Mouse (Mus musculus): Measurements from ENCODE around the gene Mgat4b.

Gene Mgat4b

DNA sequence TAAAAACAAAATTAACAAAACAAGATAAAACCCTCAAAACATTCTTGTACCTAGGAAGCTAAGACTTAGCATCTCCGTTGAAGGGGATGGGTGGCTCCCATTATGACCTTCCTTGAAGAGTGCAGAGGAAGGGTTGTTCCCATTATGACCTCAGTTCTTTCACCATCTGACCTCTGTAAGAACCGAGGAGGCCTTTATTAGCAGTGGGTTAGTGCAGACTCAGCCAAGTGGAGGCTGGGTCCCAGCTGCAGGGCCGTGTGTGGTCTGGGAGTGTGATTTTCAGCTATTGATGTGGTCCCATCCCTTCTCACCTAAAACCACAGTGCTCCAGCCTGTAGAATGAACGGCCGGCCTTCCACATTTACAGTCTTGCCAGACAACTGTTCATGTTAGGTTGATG, 34.6 kb downstream of the Mgat4b start:
- DNase-seq (ENCODE audit: low spot score in 2 of 2) = no peak

DNA sequence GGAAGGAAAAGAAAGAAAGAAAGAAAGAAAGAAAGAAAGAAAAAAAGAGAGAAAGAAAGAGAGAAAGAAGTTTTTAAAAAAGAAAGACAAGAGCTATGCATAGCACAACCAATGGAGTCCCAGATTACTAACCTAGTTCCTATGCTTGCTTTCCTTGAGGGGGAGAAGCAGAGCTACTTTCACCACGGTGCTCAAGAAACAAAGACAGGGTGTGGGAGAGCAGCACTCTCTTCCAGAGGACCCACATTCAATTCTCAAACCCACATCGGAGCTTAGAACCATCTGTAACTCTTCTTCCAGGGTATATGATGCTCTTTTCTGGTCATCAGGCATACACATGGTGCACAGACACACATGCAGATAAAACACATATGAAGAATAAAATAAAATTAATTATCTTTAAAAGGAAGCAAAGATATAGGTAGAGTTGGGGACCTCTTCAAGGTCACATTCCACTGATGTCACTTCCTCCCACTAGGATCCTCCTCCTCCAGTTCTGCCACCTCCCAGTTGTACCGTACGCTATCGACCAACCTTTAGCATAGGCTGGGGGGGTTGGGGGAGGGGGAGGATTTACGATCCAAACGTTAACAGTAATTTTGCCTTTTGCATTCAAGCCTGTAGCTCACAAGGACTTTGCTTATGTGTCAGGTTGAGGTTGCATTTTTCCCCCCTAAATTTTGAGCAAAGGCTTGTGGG, 37.9 kb downstream of the Mgat4b start:
- no peak for DNase-seq (ENCODE audit: low spot score in 2 of 2)

GRCm38 (mm10) chr11:50252166-50252565, 41.5 kb downstream of the Mgat4b start:
- no peak for DNase-seq (ENCODE audit: low spot score in 2 of 2)

GRCm38 (mm10) chr11:50252684-50253265, 42.1 kb downstream of the Mgat4b start:
- no peak for DNase-seq (ENCODE audit: low spot score in 2 of 2)

DNA sequence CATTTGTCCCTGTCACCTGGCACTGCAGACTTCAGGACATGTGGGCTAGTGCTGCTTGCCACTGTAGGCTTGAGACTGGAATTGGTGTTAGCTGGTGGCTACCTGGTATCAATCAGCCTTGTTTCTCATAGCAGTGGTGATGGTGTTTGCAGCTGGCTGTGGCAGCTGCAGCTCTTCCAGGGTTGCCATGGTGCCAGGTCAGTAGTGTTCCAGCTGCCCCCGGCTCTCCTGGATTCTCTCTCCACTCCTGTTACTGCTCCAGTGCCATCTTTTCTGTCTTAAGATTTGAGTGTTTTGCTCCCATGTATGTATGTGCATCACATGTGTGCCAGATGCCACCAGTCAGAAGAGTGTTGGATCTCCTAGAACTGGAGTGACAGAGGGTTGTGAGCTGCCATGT, 42.7 kb downstream of the Mgat4b start:
- DNase-seq (ENCODE audit: low spot score in 2 of 2) = no peak

- peak; percentile 87 to 92 for DNase-seq (ENCODE audit: low spot score in 2 of 2)
Observed at GRCm38 (mm10) chr11:50254010-50254580, 43.4 kb downstream of the Mgat4b start.

- peak in 1 of 2 experiments; percentile 58 for DNase-seq (ENCODE audit: low spot score in 2 of 2)
Observed at GRCm38 (mm10) chr11:50256615-50257014, 45.9 kb downstream of the Mgat4b start.

DNA sequence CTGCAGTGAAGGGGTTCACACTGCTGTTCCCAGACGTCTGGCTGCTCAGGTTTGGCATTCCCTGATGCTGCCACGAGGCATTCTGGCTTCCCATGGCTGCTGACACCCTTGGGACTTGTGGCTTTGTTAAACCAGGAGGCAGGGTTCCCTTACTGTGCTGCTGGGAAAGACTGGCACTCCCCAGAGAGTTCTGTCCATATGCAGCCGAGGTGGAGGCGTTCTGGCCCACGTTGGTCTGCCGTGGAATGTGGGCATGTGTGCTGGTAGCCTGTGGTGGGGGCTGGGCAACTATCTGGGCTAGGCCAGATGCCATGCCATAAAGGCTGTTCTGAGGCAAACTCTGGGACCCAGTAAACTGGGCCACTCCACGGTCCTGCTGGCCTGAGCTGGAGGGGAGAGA, 47.6 kb downstream of the Mgat4b start:
- DNase-seq (ENCODE audit: low spot score in 2 of 2) = peak in 1 of 2 experiments; percentile 65

DNA sequence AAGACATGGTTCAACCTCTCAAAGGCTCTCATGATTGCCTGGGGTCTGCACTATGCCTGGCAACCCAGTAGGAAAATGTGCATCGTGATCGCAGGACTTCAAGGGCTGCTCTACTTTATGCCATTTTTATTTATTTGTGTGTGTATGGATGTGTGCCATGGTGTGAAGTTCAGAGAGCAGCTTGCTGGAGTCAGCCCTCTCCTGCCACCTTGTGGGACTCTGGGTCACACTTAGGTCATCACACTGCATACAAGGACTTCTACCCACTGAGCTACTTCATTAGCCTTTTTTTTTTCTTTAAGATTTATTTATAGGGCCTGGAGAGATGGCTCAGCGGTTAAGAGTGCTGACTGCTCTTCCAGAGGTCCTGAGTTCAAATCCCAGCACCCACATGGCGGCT, 51.3 kb downstream of the Mgat4b start:
- no peak for DNase-seq (ENCODE audit: low spot score in 2 of 2)

DNA sequence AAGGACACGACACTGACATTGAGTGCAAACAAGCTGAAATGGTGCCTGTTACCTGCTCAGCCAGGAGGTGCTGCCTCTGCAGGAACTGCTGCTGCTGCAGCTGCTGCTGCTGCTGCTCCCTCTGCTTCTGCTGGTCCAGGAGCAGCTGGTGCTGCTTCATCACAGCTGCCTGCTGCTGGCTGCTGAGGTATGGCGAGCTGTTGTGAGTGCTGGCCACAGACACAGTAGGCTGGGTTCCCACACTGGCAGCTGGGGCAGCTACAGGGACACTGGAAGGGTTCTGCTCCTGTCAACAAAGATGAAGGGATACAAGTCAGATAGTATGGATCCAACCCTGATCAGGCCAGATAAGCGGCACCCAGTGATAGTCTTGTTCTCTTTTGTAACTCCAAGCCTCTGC, 52.5 kb downstream of the Mgat4b start:
- DNase-seq (ENCODE audit: low spot score in 2 of 2) = no peak

GRCm38 (mm10) chr11:50265931-50266330, 55.2 kb downstream of the Mgat4b start:
- DNase-seq (ENCODE audit: low spot score in 2 of 2) = no peak

DNA sequence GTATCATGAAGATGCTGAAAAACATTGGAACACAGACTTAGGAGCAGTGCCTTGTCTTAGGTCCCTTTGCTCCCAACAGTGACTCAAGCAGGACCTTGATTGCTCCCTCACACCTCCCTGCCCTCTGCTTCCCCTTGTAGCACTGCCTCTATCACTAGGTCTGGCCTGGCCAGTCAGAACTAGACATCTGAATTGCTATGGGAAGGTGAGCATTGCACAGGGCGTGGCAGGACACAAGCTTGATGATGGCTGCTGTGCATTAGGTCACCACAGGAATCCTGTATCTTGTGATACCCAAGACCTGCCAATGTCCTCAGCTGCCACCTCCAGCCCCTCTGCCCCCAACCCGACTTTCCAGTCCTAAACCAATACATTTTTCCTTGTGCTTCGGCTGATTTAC, 56.3 kb downstream of the Mgat4b start:
- DNase-seq (ENCODE audit: low spot score in 2 of 2) = no peak

DNA sequence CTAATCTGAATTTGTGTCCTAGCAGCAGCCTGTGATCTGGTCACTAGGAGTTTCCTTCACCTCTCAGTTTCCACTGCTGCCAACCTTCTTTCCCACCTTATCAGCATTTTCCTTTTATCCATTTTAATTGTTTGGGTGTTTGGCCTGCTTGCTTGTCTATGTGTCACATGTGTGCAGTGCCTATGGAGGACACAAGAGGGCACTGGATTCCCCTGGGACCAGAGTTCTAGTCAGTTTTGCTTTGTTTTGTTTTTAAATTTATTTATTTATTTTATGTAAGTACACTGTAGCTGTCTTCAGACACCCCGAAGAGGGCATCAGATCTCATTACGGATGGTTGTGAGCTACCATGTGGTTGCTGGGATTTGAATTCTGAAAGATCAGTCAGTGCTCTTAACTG, 58.5 kb downstream of the Mgat4b start:
- no peak for DNase-seq (ENCODE audit: low spot score in 2 of 2)

DNA sequence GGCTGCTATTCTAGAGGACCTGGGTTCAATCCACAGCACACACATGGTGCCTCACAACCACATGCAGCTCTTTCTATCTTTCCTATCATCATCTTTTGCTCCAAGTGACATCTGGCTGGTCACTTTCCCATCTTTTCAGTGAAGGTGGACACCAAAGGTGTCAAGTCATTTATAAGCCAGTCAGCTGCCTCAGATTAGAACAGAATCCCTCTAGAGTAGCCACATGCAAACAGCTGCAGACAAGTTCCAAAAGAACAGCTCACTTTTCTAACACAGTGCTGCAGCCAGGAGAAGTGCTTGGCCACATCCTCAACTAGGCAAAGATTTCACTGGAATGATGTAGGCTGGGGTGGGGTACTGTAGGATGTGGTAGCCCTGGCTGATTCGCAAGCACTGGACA, 59.2 kb downstream of the Mgat4b start:
- DNase-seq (ENCODE audit: low spot score in 2 of 2) = no peak

GRCm38 (mm10) chr11:50272819-50273218, 62.1 kb downstream of the Mgat4b start:
- DNase-seq (ENCODE audit: low spot score in 2 of 2) = no peak

DNA sequence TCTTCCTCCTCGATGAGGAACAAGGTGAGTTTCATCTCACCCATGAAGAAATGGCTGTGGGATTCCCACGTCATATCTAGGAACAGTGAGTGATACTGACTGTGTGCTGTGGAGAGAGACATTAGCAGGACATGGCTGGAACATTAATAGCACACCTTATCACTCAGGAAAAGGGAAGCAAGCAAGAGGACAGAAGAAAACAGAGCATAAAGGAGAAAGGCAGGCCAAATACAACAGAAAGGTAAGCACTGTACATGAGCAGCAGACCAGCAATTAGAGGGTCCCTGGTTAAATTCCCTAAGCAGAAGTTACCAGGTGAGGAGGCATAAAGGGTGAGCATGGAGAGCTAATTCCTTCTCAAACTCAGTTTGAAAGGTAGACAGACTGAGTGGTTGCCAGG, 64.4 kb downstream of the Mgat4b start:
- no peak for DNase-seq (ENCODE audit: low spot score in 2 of 2)

DNA sequence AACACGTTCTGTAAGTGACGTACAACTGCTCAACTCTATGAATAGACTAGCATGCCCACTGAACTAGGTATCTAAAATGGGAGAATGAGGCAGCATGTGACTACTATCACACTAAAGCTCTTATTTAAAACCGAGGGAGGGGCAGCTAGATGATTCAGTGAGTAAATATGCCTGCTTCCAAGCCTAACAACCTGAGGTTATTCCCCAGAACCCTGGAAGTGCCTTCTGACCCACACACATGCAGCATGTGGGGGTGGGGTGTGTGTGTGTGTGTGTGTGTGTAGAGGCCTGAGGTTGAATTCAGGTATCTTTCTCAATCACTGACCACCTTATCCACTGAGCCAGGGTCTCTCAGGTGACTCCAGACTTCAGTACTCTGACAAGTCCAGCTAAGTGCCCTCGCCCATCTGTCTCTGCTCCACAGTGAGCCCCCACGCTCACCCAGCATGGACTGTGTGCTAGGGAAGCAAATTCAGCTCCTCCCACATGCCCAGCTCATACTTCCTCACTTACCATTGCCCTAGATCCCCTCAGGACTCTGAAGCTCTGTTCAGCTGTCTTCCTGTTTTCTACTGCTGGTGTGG, 65.0 kb downstream of the Mgat4b start:
- DNase-seq (ENCODE audit: low spot score in 2 of 2) = peak in 1 of 2 experiments; percentile 30

- DNase-seq (ENCODE audit: low spot score in 2 of 2) = no peak
Observed at GRCm38 (mm10) chr11:50277025-50277424, 66.3 kb downstream of the Mgat4b start.

GRCm38 (mm10) chr11:50277706-50278105, 67.0 kb downstream of the Mgat4b start:
- DNase-seq (ENCODE audit: low spot score in 2 of 2) = no peak

DNA sequence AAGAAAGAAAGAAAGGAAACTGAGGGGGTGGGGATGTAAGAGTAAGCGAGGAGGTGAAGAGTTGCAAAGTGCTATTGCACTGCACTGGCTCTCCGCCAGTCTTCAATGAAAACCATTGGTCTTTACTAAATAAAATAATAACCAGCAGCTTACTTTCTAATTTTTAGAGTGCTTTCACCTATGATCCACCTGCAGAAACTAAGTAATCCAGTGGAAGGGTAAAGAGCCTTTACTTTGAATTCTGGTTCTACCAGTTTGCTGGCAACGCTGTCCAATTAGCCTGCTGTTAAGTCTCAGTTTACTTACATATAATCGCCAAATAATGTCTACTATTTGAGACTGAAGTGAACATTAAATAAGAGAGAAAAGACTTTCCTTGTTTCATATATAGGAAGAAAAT, 68.3 kb downstream of the Mgat4b start:
- DNase-seq (ENCODE audit: low spot score in 2 of 2) = no peak

DNA sequence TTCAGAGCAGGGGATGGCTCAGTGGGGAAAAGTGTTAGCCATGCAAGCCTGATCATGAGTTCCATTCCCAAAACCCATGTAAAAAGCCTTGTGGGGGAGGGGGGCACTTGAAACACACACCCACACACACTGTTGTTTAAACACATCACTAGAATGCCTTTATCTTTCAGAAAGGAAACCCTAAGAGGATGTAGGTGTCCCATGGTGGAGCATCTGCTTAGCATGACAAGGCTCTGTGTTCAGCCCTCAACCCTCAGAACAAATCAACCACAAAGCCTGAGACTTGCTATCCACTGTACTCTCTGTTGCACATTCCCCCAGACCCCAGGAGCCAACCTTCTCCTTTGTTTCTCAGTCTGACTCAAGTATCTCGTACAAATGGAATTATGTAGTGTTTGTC, 69.4 kb downstream of the Mgat4b start:
- DNase-seq (ENCODE audit: low spot score in 2 of 2) = no peak
